ENCODE assay signal across 11 mouse cellular contexts in genomic region chr3:35731981-35732777, GRCm38 (mm10). TPM values are rescaled to one million over a fixed set of nuclear protein-coding genes. Genes with fewer than 3 reads are reported as not detected.
DNase-seq lines count a peak whose midpoint lies in the region; ATAC-seq and TF ChIP-seq lines count a peak whose summit lies in the region.
"Had no signal": no experiment of that assay in that cellular context is flagged by ENCODE, and none has a peak within 500 bp of the region (broad histone marks: within the 10 kb centered on the region; RNA-seq: fewer than 3 reads in every experiment).

No protein-coding gene starts in this region.

- intact Hi-C loops in left cerebral cortex, postnatal 10 days (cut with DNase I): no loop called here
- intact Hi-C loops in left cerebral cortex, postnatal 25 days (cut with DNase I): no loop called here

- ATAC-seq in lung, postnatal 0 days: no peak
- peak; percentile 92 for ATAC-seq in G1E (ENCODE audit: extremely low read depth, insufficient number of reproducible peaks, low FRiP score, poor library complexity, severe bottlenecking)
- ATAC-seq in inflammation-experienced regulatory T-cells, adult 6 months: peak; percentile 81

- H3K27ac ChIP-seq in lung, postnatal 0 days (ENCODE audit: low read length): no peak overlapping the region
- H3K27ac ChIP-seq in heart, embryonic 10.5 days: no peak overlapping the region
- H3K27ac ChIP-seq: hindbrain, embryonic 15.5 days; lung, embryonic 15.5 days had no signal

- no peak for TF ChIP-seq EP300 in lung, postnatal 0 days (IDR thresholded peaks at IDR 0.05)

- no peaks in the 10 kb centered on the region for H3K9me3 ChIP-seq in lung, postnatal 0 days (ENCODE audit: low read length)
- H3K9me3 ChIP-seq in G1E (replicated peaks): peaks cover 20% of the 10 kb centered on the region
- no peaks in the 10 kb centered on the region for H3K9me3 ChIP-seq in heart, embryonic 10.5 days
- H3K9me3 ChIP-seq: hindbrain, embryonic 15.5 days; lung, embryonic 15.5 days had no signal

- H3K4me3 ChIP-seq in lung, postnatal 0 days (ENCODE audit: low read depth, low read length): no peak overlapping the region
- peak overlapping the region; percentile 65 for H3K4me3 ChIP-seq in G1E (ENCODE audit: low read depth, low read length)
- H3K4me3 ChIP-seq in heart, embryonic 10.5 days: no peak overlapping the region
- H3K4me3 ChIP-seq: hindbrain, embryonic 15.5 days; lung, embryonic 15.5 days had no signal

- no peaks in the 10 kb centered on the region for H3K36me3 ChIP-seq in lung, postnatal 0 days (ENCODE audit: insufficient read depth, low read length)
- peaks cover 3% of the 10 kb centered on the region for H3K36me3 ChIP-seq in G1E (replicated peaks)
- no peaks in the 10 kb centered on the region for H3K36me3 ChIP-seq in heart, embryonic 10.5 days
- H3K36me3 ChIP-seq: hindbrain, embryonic 15.5 days; lung, embryonic 15.5 days had no signal

- 71% methylated on average over 10 of the region's 10 CpGs for WGBS in lung, postnatal 0 days
- 77% methylated on average over 10 of the region's 10 CpGs for WGBS in heart, embryonic 10.5 days

- no peak overlapping the region for H3K9ac ChIP-seq in lung, postnatal 0 days (replicated peaks; ENCODE audit: low read depth)
- H3K9ac ChIP-seq: hindbrain, embryonic 15.5 days; lung, embryonic 15.5 days had no signal

- no peak for TF ChIP-seq CTCF in lung, postnatal 0 days (IDR thresholded peaks at IDR 0.05)
- TF ChIP-seq CTCF in G1E (IDR thresholded peaks at IDR 0.05; ENCODE audit: low read depth, low read length): no peak

- H3K4me1 ChIP-seq in lung, postnatal 0 days (ENCODE audit: insufficient read depth, low read depth, low read length): no peaks in the 10 kb centered on the region
- peaks cover 20% of the 10 kb centered on the region for H3K4me1 ChIP-seq in G1E (ENCODE audit: insufficient read depth, low read depth, low read length)
- H3K4me1 ChIP-seq in heart, embryonic 10.5 days: no peaks in the 10 kb centered on the region
- H3K4me1 ChIP-seq: hindbrain, embryonic 15.5 days had no signal

- H3K4me2 ChIP-seq in lung, postnatal 0 days (replicated peaks; ENCODE audit: low read depth, low read length): no peak overlapping the region
- H3K4me2 ChIP-seq: hindbrain, embryonic 15.5 days; lung, embryonic 15.5 days had no signal

- DNase-seq in lung, postnatal 0 days (ENCODE audit: low spot score): peak; percentile 17
- no peak for DNase-seq in lung, postnatal 14 days
- peak; percentile 71 for DNase-seq in G1E (ENCODE audit: low spot score)
- DNase-seq in naive thymus-derived CD4-positive, alpha-beta T cell, adult 2 months (ENCODE audit: low read depth): peak; percentile 73
- DNase-seq in left cerebral cortex, postnatal 10 days (ENCODE audit: extremely low spot score in 1 of 2, low spot score in 2 of 2): no peak
- no peak for DNase-seq in left cerebral cortex, postnatal 25 days (ENCODE audit: low spot score in 2 of 2)
- DNase-seq in heart, embryonic 10.5 days (ENCODE audit: low spot score): no peak
- DNase-seq: heart, adult 18-20 months had no signal

- no peaks in the 10 kb centered on the region for H3K27me3 ChIP-seq in lung, postnatal 0 days (replicated peaks; ENCODE audit: insufficient read depth, low read length)
- H3K27me3 ChIP-seq in G1E (ENCODE audit: insufficient read depth, low read length): no peaks in the 10 kb centered on the region
- H3K27me3 ChIP-seq in heart, embryonic 10.5 days (ENCODE audit: insufficient read depth, poor library complexity, severe bottlenecking): no peaks in the 10 kb centered on the region
- H3K27me3 ChIP-seq: hindbrain, embryonic 15.5 days; lung, embryonic 15.5 days had no signal

RNA-seq across cellular contexts. Expression of gene Atp11b, which starts 21.7 kb away (rescaled TPM):
- 18.0 and 20.4 TPM in 2 replicates for polyA plus RNA-seq in lung, postnatal 0 days (2015; fragmentation: Nextera tagmentation; extraction: Ambion mirVana)
- 167 and 207 TPM in 2 replicates for total RNA-seq in G1E (2014; fragmentation: Nextera tagmentation)
- 112 and 121 TPM in 2 replicates for total RNA-seq in G1E (2017)
- 28.3 and 29.9 TPM in 2 replicates for polyA plus RNA-seq in G1E (2012)
- polyA plus RNA-seq in inflammation-experienced regulatory T-cells, adult 6 months (2017; shearing (Covaris generic)): 10 to 100 TPM; 51.2 to 60.5 (median 53.6) TPM
- 100 to 1,000 TPM; 183 to 201 TPM for total RNA-seq in left cerebral cortex, postnatal 10 days (2021)
- 100 to 1,000 TPM; 100 to 113 TPM for total RNA-seq in left cerebral cortex, postnatal 25 days (2021)
- polyA plus RNA-seq in heart, embryonic 10.5 days (2016; fragmentation: Nextera tagmentation; extraction: Ambion mirVana): 29.9 and 30.1 TPM in 2 replicates

Comparison
In these comparisons a context has a peak if more than half of its experiments do, and no peak if none do; other contexts are left out.
1. DNase-seq: peak in lung, postnatal 0 days (single experiment), G1E (single experiment) and naive thymus-derived CD4-positive, alpha-beta T cell, adult 2 months (single experiment); none in lung, postnatal 14 days (single experiment), left cerebral cortex, postnatal 10 days (0 of 2), left cerebral cortex, postnatal 25 days (0 of 2) and heart, embryonic 10.5 days (single experiment).